Mouse (Mus musculus): Measurements from ENCODE around the gene Gm47791. TPM values are rescaled to one million over a fixed set of nuclear protein-coding genes. Genes with fewer than 3 reads are reported as not detected.
A peak's percentile ranks its signal among the peaks of the same experiment; 100 is the strongest.

Gene Gm47791
- total RNA-seq, 2 experiments from 2014 or later, result not detected

- intact Hi-C loops (cut with DNase I), result no loop called here
- no peak overlapping the region for H3K4me3 ChIP-seq
- no peak for TF ChIP-seq CTCF (IDR thresholded peaks at IDR 0.05)
- peak; percentile 42 for DNase-seq
- H3K27ac ChIP-seq, result peak overlapping the region; percentile 60
These were observed 27.9 kb upstream of the Gm47791 start for GRCm38 (mm10) chr1:82798922-82799321.

GRCm38 (mm10) chr1:82798304-82798703, 27.3 kb upstream of the Gm47791 start:
- no peak for TF ChIP-seq CTCF (IDR thresholded peaks at IDR 0.05)
- DNase-seq, result no peak
- Histone ChIP-seq H3K27ac (peak overlapping the region; percentile 41; the same call in 1 of the 2 replicates), H3K4me3 (no peak overlapping the region)
- intact Hi-C loops (cut with DNase I), result no loop called here

- no peak for DNase-seq
- intact Hi-C loops (cut with DNase I), result no loop called here
- Histone ChIP-seq H3K4me3 (no peak overlapping the region), H3K27ac (no peak overlapping the region)
- no peak for TF ChIP-seq CTCF (IDR thresholded peaks at IDR 0.05)
These were observed 26.0 kb upstream of the Gm47791 start for GRCm38 (mm10) chr1:82797088-82797487.

GRCm38 (mm10) chr1:82795702-82796443, 24.8 kb upstream of the Gm47791 start:
- peak; percentile 31 for DNase-seq
- H3K27ac ChIP-seq, result peak overlapping the region; percentile 10; the same call in 1 of the 2 replicates
- no peak overlapping the region for H3K4me3 ChIP-seq
- intact Hi-C loops (cut with DNase I), result no loop called here
- TF ChIP-seq CTCF (IDR thresholded peaks at IDR 0.05), result no peak

GRCm38 (mm10) chr1:82795211-82795610, 24.2 kb upstream of the Gm47791 start:
- H3K27ac ChIP-seq, result no peak overlapping the region
- intact Hi-C loops (cut with DNase I), result no loop called here
- H3K4me3 ChIP-seq, result no peak overlapping the region
- no peak for DNase-seq
- TF ChIP-seq CTCF (IDR thresholded peaks at IDR 0.05), result no peak

- Histone ChIP-seq H3K4me3 (no peak overlapping the region), H3K27ac (no peak overlapping the region)
- TF ChIP-seq CTCF (IDR thresholded peaks at IDR 0.05), result no peak
- no peak for DNase-seq
- intact Hi-C loops (cut with DNase I), result no loop called here
These were observed 22.9 kb upstream of the Gm47791 start for GRCm38 (mm10) chr1:82793986-82794385.

GRCm38 (mm10) chr1:82793110-82793509, 22.1 kb upstream of the Gm47791 start:
- Histone ChIP-seq H3K4me3 (no peak overlapping the region), H3K27ac (no peak overlapping the region)
- intact Hi-C loops (cut with DNase I), result no loop called here
- no peak for DNase-seq
- no peak for TF ChIP-seq CTCF (IDR thresholded peaks at IDR 0.05)

- no peak for DNase-seq
- intact Hi-C loops (cut with DNase I), result no loop called here
- TF ChIP-seq CTCF (IDR thresholded peaks at IDR 0.05), result no peak
- Histone ChIP-seq H3K4me3 (no peak overlapping the region), H3K27ac (no peak overlapping the region)
These were observed 21.2 kb upstream of the Gm47791 start for GRCm38 (mm10) chr1:82792238-82792637.

- TF ChIP-seq CTCF (IDR thresholded peaks at IDR 0.05), result no peak
- Histone ChIP-seq H3K4me3 (no peak overlapping the region), H3K27ac (no peak overlapping the region)
- DNase-seq, result no peak
- intact Hi-C loops (cut with DNase I), result no loop called here
These were observed 20.1 kb upstream of the Gm47791 start for GRCm38 (mm10) chr1:82791105-82791504.

- no peak for TF ChIP-seq CTCF (IDR thresholded peaks at IDR 0.05)
- intact Hi-C loops (cut with DNase I), result loop anchor here (5.0 kb wide), 1 partner anchor 289 kb away; no protein-coding TSS in a partner anchor
- H3K4me3 ChIP-seq, result no peak overlapping the region
- no peak overlapping the region for H3K27ac ChIP-seq
- DNase-seq, result no peak
These were observed 17.0 kb upstream of the Gm47791 start for GRCm38 (mm10) chr1:82788070-82788469.

- intact Hi-C loops (cut with DNase I), result loop anchor here (1.0 to 5.0 kb wide), 2 partner anchors 200 to 290 kb away; no protein-coding TSS in a partner anchor
- DNase-seq, result peak; percentile 54
- TF ChIP-seq CTCF (IDR thresholded peaks at IDR 0.05), result peak; percentile 82
- no peak overlapping the region for H3K27ac ChIP-seq
- H3K4me3 ChIP-seq, result no peak overlapping the region
These were observed 16.4 kb upstream of the Gm47791 start for GRCm38 (mm10) chr1:82787414-82787813.

- intact Hi-C loops (cut with DNase I), result loop anchor here (5.0 kb wide), 1 partner anchor 292 kb away; no protein-coding TSS in a partner anchor
- Histone ChIP-seq H3K27ac (no peak overlapping the region), H3K4me3 (no peak overlapping the region)
- DNase-seq, result peak; percentile 45
- no peak for TF ChIP-seq CTCF (IDR thresholded peaks at IDR 0.05)
These were observed 14.5 kb upstream of the Gm47791 start for GRCm38 (mm10) chr1:82785546-82785945.

GRCm38 (mm10) chr1:82783559-82783958, 12.5 kb upstream of the Gm47791 start:
- TF ChIP-seq CTCF (IDR thresholded peaks at IDR 0.05), result no peak
- Histone ChIP-seq H3K4me3 (no peak overlapping the region), H3K27ac (no peak overlapping the region)
- intact Hi-C loops (cut with DNase I), result no loop called here
- no peak for DNase-seq
